Mouse (Mus musculus) embryonic facial prominence, embryonic 14.5 days (tissue): ENCODE measurements at regions not wholly inside any gene's neighbourhood (a gene's known extent, or its start where the extent isn't known, plus 50 kb on each side); places are given as distances from the start of the nearest gene placed in this dataset.

ENCODE experiments used
- ATAC-seq: fragments of 200-750 bp; cut with Nextera tagmentation; 2 replicates; pipeline ENCODE4 v1.8.0; 2017; ENCODE audit warnings: low read depth, moderate number of reproducible peaks, moderate TSS enrichment
- DNase-seq: peaks from one replicate; pipeline ENCODE4 v3.0.0-alpha.2; 2015; ENCODE audit warnings: low spot score
- H3K27ac ChIP-seq: fragments of 300-500 bp; sonication (generic); replicated peaks from 2 replicates; pipeline ENCODE4 v1.5.1; 2014; ENCODE audit warnings: low read depth, mild to moderate bottlenecking, low read length, moderate library complexity
- H3K27me3 ChIP-seq: fragments of 300-500 bp; sonication (generic); replicated peaks from 2 replicates; pipeline ENCODE4 v1.6.1; 2014; ENCODE audit warnings: low read length; ENCODE audit not compliant: control insufficient read depth, insufficient read depth
- H3K36me3 ChIP-seq: fragments of 300-500 bp; sonication (generic); 2 replicates; pipeline ENCODE4 v1.6.1; 2014; ENCODE audit warnings: low read length, mixed read lengths; ENCODE audit not compliant: control insufficient read depth, insufficient read depth
- H3K4me1 ChIP-seq: fragments of 300-500 bp; sonication (generic); 2 replicates; pipeline ENCODE4 v1.6.1; 2014; ENCODE audit warnings: antibody characterized with exemption, low read length; ENCODE audit not compliant: control insufficient read depth, insufficient read depth
- H3K4me2 ChIP-seq: fragments of 300-500 bp; sonication (generic); 2 replicates; pipeline ENCODE4 v1.6.1; 2014; ENCODE audit warnings: low read depth, mild to moderate bottlenecking, low read length, moderate library complexity, mixed read lengths
- H3K4me3 ChIP-seq: fragments of 300-500 bp; sonication (generic); 2 replicates; pipeline ENCODE4 v1.5.1; 2014; ENCODE audit warnings: low read depth, mild to moderate bottlenecking, low read length
- H3K9ac ChIP-seq: fragments of 300-500 bp; sonication (generic); 2 replicates; pipeline ENCODE4 v1.6.1; 2014; ENCODE audit warnings: low read depth, mild to moderate bottlenecking, low read length, moderate library complexity, mixed read lengths
- H3K9me3 ChIP-seq: fragments of 300-500 bp; sonication (generic); 2 replicates; pipeline ENCODE4 v1.6.1; 2016; ENCODE audit warnings: low read length; ENCODE audit not compliant: control insufficient read depth
- WGBS: fragments of 180-500 bp; shearing (Covaris S2); extraction: QIAGEN DNeasy Blood & Tissue Kit; methylation state at CpG from one replicate; pipeline ENCODE4 v1.1.7; 2014; 5-methylcytosine and 5-hydroxymethylcytosine counted together

DNA sequence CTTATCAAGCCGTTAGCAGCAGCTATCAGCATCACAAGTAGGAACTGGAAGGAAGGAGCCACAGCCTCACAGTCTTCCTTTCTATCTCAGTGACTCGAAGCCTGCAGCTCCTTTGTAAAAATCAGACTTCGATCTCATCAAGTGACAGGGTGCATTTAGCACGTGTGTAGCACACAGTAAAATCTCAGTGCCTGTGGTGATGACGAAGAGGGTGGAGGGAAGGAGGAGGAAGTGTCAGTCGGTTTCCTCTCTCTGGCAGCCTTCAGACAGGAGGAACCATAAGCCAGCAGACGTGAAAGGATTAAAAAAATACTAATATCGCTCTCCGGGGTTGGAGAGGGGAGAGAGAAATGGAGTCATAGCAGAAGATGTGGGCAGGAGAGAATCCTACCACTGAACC, 538.5 kb upstream of the Adam5 start:
- H3K4me1 ChIP-seq, result peaks cover under 1% of the 10 kb centered on the region; the same call in 1 of the 2 replicates
- no peaks in the 10 kb centered on the region for H3K9me3 ChIP-seq
- no peak for ATAC-seq
- 64% methylated on average over 9 of the region's 9 CpGs for WGBS
- no peak overlapping the region for H3K27ac ChIP-seq
- H3K27me3 ChIP-seq, result no peaks in the 10 kb centered on the region
- H3K4me2 ChIP-seq, result no peak overlapping the region
- no peak overlapping the region for H3K9ac ChIP-seq
- no peaks in the 10 kb centered on the region for H3K36me3 ChIP-seq
- no peak overlapping the region for H3K4me3 ChIP-seq
- DNase-seq, result no peak

DNA sequence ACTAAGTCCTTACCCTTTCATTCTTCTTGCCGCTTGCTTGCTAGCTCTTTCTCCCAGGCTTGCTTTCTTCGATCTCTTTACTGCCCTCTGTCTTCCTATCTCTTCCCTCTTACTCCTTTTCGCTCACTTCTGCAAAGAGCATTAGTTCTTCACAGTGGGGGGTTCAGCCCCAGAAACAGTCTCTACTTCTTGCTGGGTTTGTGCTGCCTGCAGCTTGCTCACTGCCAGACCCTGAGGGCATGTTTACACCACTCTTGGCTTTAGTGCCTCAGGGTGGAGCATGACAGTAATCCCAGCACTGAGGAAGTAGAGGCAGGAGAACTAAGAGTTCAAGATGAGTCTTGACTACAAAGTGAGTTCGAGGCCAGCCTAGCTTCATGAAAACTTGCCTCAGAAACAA, 538.0 kb upstream of the Adam5 start:
- no peak overlapping the region for H3K4me2 ChIP-seq
- H3K36me3 ChIP-seq, result no peaks in the 10 kb centered on the region
- H3K9ac ChIP-seq, result no peak overlapping the region
- no peak for ATAC-seq
- H3K4me3 ChIP-seq, result no peak overlapping the region
- H3K9me3 ChIP-seq, result no peaks in the 10 kb centered on the region
- no peak overlapping the region for H3K27ac ChIP-seq
- 69% methylated on average over 4 of the region's 4 CpGs for WGBS
- no peak for DNase-seq
- no peaks in the 10 kb centered on the region for H3K4me1 ChIP-seq
- H3K27me3 ChIP-seq, result no peaks in the 10 kb centered on the region

DNA sequence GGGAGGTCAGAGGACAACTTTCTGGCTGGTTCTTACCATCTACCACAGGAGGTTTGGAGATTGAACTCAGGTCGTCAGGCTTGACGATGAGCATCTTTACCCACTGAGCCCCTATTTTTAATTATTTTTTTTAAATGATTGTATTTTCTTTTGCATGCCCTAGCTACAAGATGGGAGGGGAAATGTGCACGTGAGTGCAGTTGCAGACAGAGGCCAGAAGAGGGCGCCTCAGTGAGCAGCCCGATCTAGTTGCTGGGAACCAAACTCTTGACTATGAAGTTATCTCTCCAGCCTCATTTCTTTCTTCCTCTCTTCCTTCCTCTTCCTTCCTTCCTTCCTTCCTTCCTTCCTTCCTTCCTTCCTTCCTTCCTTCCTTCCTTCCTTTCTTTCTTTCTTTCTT, 537.3 kb upstream of the Adam5 start:
- no peak overlapping the region for H3K4me3 ChIP-seq
- no peak overlapping the region for H3K27ac ChIP-seq
- no peaks in the 10 kb centered on the region for H3K4me1 ChIP-seq
- ATAC-seq (no peak), DNase-seq (no peak)
- H3K9ac ChIP-seq, result no peak overlapping the region
- no peaks in the 10 kb centered on the region for H3K27me3 ChIP-seq
- 87% methylated on average over 5 of the region's 5 CpGs for WGBS
- H3K36me3 ChIP-seq, result no peaks in the 10 kb centered on the region
- peaks cover 5% of the 10 kb centered on the region for H3K9me3 ChIP-seq
- no peak overlapping the region for H3K4me2 ChIP-seq

DNA sequence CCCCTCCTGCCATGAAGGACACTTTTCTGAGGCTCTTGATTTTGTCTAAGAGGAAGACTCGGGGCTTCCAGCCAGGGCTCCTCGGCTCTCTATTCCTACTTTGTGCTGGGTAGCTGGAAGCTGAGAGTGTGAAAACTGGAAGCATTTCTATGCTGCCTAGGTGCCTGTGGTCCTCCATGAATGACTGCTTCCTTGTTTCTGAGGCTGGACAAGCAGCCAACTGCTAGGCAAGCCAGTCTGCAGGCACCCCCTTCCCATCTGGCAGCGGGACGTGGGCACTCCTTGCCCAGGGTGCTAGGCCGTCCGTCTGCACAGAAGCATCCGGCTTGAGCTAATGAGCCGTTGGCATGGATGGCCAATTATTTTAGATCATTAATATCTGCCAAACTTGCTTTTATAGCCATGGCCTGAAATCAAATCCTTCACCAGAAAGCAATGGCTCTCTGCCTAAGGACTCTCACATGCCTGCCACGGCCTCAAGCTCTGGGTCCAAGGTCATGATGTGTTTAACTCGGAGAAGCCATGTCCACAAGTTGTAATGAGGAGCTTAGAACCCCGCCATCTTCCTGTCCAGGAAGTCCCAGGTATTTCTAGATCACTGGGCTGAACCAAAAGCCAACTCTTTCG, 534.5 kb upstream of the Adam5 start:
- DNase-seq (no peak), ATAC-seq (no peak)
- Histone ChIP-seq H3K4me1 (peaks cover 7% of the 10 kb centered on the region), H3K36me3 (no peaks in the 10 kb centered on the region), H3K27ac (no peak overlapping the region), H3K4me2 (no peak overlapping the region), H3K27me3 (no peaks in the 10 kb centered on the region), H3K9me3 (peaks cover 9% of the 10 kb centered on the region), H3K4me3 (no peak overlapping the region), H3K9ac (no peak overlapping the region)
- 88% methylated on average over 12 of the region's 12 CpGs for WGBS

DNA sequence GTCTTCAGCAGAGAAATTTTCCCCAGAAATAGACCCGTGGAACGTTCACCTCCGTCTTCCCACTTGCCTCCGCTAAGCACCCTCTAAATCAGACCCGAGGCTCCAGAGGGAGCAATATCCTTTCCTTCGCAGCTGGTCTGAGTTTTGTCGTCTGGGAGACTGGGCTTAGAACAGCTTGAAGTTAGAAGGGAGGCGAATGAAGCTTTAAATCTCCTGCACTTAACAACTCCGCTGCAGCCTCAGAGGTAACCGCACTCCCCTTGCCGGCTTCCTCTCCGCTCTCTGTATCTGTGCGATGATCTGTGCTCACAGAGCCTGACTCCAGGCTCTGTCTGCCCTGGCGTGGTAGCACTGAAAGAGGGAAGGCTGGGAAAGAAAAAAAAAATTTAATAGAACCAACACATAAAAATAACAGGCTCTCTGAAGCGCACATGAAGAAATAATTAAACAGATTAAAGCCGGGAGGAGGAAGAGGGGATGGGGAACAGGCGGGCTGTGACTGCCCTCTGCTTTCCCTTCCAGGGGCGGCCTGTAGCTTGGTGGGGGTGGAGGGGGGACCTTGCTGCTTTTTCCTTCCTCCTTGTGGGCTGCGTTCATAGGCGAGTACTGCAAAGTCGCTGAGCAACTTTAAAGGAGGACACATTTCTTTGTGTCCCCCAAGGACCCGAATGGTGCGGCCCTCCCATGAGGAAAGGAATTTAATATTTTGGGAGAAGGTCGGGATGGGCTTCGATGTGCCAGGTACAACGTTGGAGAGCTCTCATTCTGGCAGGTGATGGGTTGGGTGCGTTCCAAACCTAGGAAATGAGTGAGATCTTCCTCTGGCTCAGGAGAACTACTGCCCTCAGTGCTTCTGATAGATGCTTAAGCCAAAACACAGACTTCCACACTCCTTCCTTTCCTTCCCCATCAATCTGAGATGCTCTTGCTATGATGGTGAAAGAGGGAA, 529.9 kb upstream of the Adam5 start:
- H3K27me3 ChIP-seq, result no peaks in the 10 kb centered on the region
- DNase-seq, result peak; percentile 70
- peak overlapping the region; percentile 10 for H3K9ac ChIP-seq
- ATAC-seq, result peak; percentile 80
- H3K36me3 ChIP-seq, result no peaks in the 10 kb centered on the region
- peaks cover 14% of the 10 kb centered on the region for H3K4me1 ChIP-seq
- H3K9me3 ChIP-seq, result peaks cover 9% of the 10 kb centered on the region
- H3K27ac ChIP-seq, result peak overlapping the region; percentile 59
- peak overlapping the region; percentile 10 for H3K4me3 ChIP-seq
- peak overlapping the region; percentile 44 for H3K4me2 ChIP-seq
- 6% methylated on average over 27 of the region's 27 CpGs for WGBS

DNA sequence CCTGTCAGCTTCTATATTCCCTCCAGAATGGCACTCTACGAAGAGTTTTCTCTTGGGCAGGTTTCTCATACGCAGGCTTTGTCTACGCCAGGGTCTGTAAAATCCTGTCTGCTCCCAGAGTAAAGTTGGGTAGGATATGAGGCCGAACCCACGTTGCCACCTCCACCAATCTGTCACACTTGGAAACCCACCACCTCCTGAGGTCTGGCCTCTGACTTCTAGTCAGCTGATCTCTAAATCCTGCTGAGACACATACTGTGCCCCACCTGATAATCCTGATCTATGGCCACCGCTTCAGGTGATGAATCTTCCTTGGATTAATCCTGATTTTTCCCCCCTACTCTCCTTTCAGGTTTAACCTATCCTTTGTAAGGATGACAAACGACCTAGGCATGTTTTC, 529.2 kb upstream of the Adam5 start:
- ATAC-seq, result no peak
- WGBS, result 45% methylated on average over 7 of the region's 7 CpGs
- H3K4me1 ChIP-seq, result peaks cover 14% of the 10 kb centered on the region
- no peak for DNase-seq
- peaks cover 9% of the 10 kb centered on the region for H3K9me3 ChIP-seq
- no peak overlapping the region; the same call in 1 of the 2 replicates for H3K4me3 ChIP-seq
- peak overlapping the region; percentile 59 for H3K27ac ChIP-seq
- no peaks in the 10 kb centered on the region for H3K27me3 ChIP-seq
- peak overlapping the region; percentile 44 for H3K4me2 ChIP-seq
- no peaks in the 10 kb centered on the region for H3K36me3 ChIP-seq
- H3K9ac ChIP-seq, result peak overlapping the region; percentile 10; the same call in 1 of the 2 replicates

DNA sequence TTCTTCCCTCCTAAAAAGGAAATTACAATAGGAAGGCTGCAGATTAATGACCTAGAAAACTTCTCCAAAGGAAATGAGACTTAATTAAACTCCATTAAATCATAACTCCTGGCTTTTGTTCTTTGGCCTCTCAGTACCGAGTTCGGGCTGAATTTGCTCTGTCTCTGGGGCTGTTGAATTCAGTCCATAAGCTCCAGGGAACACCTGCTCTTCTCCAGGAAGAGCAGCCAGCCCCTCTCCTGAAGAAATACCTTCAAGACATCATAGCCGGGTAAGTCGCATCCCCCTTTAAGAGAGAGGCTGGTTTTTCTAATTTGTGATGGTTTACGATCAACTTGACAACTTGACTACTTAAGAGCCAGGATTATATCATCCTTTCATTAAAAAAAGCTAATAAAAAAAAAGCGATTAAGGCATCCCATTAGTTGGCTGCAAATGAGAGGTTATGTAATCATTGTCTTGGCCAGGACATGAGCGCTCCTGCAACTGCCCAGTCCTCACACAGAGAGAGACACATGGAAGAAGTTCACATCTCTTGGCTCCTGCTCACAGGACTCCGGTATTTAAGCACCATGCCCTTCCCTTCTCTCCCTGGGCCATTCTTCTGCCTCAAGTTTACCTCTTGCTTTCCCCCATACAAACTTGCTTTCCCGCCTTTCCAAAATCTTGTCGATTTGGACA, 524.0 kb upstream of the Adam5 start:
- DNase-seq (no peak), ATAC-seq (no peak)
- Histone ChIP-seq H3K4me3 (no peak overlapping the region), H3K36me3 (no peaks in the 10 kb centered on the region), H3K27ac (no peak overlapping the region), H3K9me3 (peaks cover 4% of the 10 kb centered on the region; the same call in 1 of the 2 replicates), H3K27me3 (no peaks in the 10 kb centered on the region), H3K9ac (no peak overlapping the region), H3K4me2 (no peak overlapping the region), H3K4me1 (peaks cover 2% of the 10 kb centered on the region; the same call in 1 of the 2 replicates)
- WGBS, result 86% methylated on average over 10 of the region's 10 CpGs

DNA sequence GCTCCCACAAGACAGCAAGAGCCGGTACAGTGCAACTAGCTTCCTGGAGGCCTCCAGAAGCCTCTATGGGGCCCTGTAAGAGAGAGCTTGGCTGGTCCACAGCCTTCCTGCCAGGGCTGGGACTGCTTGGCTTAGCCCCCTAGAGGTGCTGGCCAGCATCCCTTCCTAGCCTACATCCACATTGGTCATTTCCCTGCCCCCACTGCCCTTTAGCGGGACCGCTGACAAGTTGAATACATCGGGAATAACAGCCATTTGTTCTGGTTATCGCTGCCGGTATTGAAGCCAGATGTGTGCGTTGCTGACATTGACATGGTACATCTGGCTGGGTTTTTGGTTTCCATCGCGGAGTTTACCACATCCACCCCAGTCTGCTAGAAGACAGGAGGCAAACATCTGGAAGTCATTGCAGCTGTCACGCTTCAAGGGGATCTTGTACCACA, 519.0 kb upstream of the Adam5 start:
- no peaks in the 10 kb centered on the region for H3K36me3 ChIP-seq
- no peaks in the 10 kb centered on the region for H3K27me3 ChIP-seq
- H3K9ac ChIP-seq, result no peak overlapping the region
- H3K4me1 ChIP-seq, result peaks cover 20% of the 10 kb centered on the region
- peaks cover 4% of the 10 kb centered on the region; the same call in 1 of the 2 replicates for H3K9me3 ChIP-seq
- 0 out of 2 replicates have a peak overlapping the region, but pooled peaks have one; percentile 22 for H3K4me3 ChIP-seq
- WGBS, result 19% methylated on average over 10 of the region's 10 CpGs
- ATAC-seq, result peak; percentile 93
- peak overlapping the region; percentile 83 for H3K27ac ChIP-seq
- peak; percentile 98 for DNase-seq
- H3K4me2 ChIP-seq, result peak overlapping the region; percentile 46
